Mouse (Mus musculus): ENCODE measurements at regions not wholly inside any gene's neighbourhood (a gene's known extent, or its start where the extent isn't known, plus 50 kb on each side); places are given as distances from the start of the nearest gene placed in this dataset.

DNA sequence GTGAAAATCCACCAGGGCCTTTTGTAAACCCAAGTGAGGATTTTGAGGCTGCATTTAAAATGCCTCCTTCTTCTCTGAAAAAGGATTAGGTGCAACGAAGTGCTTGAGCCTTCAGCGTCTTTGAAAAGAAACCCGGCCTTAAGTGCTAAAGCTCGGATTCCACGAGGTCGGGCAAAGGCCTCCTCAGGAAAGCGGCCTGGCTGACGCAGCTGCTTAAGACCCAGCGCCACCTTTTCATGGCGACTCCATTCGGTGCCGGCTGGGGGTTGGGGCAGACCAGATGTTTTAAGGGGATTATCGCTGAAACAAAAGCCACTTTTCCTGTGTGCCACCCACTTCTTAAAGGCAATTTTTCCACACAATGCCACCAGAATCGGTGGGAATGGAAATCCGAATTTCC, 61.6 kb upstream of the 4932438H23Rik start:
- DNase-seq: no peak

DNA sequence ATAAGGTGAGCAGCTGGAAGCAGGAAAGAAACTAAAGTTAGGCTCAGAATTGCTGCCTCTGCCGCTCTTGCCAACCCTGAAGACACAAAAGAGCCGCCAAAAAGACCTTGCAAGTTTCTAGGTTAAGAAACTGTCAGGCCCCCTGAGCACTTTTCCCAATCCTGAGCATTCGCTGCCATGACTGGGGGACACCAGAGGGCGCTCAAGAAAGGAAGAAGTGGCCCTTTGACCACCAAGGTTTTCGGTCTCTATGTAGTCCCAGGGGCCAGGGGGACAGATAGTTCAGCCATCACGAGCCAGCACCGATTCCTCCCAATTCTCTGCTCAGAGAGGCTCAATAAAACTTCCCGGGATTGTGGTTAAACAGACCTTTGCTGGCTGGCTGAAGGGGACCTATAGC, 64.6 kb upstream of the Olig2 start:
- peak; percentile 61 for DNase-seq

DNA sequence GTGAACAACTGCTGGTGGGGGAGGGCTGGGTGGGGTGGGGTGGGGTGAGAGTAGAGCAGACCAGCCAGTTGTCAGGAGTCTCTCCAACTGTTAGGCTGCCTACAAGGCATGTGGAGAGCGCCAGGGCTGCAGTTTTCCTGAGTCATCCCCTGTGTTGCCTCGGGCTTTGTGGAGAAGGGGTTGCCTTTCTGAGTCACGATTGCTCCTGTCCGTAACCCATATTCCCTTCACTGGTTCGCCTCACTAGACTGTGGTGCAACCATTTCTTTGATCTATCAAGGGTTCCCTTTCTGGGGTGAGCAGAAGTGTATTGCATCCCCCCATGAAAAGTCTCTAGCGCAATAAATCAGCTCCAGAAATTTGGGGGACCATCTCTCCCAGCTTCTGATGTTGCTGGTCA, 63.6 kb upstream of the Olig2 start:
- DNase-seq: no peak

DNA sequence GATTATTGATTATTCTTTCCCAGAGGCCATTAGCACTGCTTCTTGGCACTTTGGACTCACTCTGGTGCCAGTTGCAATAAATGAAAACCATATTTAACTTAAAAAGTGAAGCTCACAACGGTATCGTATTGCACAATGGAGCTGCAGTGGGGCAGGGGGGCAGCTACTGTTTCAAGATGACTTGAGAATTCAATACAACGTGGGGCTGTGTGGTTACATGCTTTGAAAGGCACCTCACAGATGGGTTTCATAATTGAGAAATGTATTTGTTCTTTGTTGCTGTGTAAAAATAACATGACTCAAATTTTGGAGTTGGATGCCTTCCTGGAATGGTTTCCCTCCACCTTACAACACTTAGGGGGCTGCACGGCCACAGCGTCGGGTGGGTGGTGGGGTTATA, 62.9 kb upstream of the Olig2 start:
- DNase-seq: no peak

DNA sequence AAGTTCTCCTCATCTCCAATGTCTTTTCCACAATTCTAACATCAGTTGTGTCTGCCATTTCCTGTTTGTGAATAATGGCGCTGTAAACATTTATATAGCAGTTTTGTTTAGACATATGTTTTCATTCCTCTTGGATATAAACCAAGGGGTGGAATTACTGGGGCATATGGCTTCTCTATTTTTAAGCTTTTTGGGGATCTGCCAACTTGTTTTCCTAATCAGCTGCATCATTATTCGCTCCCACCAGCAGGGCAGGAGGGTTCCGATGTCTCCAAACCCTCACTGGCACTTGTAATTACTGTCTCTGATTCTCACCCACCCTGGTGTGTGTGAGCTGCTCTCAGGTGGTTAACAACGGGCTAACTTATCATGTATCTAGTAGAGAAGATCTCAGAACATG, 59.4 kb upstream of the Olig2 start:
- no peak for DNase-seq

DNA sequence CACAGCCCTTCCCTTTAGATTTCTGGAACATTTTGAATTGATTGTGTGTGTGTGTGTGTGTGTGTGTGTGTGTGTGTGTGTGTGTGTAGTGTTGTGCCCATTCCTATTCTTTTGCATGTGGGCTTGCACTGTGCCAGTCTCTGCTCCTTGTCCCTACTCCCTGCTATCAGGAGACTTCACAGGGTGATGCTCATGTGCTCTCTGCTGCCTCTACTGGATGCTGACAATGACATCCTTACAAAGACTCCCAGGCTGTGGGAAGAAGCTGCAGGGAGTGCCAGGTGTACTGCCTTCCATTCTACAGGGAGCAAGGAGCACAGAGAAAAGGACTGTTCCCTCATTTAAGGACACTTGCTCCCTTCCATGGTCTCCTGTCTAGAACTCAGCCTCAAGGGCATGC, 58.4 kb upstream of the Olig2 start:
- DNase-seq: peak; percentile 45

DNA sequence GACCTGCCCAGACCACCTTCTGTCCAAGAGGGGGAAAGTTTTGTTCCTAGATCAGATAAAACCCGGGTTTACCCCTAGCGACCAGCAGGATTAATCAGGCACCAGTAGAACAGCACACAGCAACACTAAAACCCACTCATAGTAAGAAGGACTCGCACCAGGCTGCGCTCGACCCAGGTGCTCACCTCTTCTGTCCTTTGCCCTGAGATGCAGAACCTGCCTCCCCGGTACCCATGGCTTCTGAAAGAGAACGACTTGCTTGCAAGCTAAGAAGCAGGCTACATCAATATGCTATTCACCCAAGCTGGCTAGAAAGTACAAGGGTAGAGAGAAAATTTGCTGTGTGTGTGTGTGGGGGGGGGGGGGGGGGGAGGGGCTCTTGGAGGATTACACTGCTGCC, 56.9 kb upstream of the Olig2 start:
- no peak for DNase-seq

DNA sequence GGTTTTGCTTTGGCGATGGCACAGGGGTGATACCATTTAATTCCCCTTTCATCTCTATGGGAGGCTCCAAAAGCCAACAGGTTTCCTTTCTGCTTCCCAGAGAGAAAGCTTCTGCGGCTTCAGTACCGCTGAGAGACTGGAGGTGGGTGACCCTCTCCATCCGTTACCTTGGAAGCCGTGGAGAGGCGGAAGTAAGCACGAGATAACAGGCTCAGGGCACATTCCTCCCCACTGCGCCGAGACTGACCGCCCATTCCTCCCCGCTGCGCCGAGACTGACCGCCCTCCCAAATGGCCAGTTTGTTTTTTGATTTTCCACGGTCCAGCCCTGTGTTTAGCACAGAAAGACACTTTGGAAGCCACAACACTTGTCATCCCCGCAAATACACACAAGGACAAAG, 55.4 kb upstream of the Olig2 start:
- DNase-seq: peak; percentile 15

DNA sequence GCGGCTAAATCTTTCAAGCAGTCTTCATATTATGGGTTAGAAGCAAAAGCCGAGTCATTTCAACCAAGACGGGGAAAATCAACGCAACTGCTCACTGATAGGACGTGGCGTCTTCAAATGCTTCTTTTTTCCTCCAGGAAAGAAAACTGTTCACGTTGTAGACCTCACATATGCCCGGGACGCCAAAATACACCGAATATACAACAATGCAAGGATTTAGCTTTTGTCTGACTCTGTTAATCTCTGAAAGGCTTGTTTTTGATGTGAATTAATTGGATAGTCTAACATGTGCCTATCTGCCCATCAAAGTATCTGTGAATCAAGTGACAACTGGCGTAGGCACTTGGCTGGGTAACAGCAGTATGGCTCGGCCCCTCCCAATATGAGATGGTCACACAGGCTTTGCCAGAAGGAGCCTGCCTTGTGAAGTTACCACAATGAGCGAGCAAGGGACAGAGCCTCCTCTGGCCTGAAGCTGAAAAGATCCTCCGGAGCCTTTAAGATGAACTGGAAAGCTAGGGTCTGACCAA, 53.3 kb upstream of the Olig2 start:
- no peak for DNase-seq

DNA sequence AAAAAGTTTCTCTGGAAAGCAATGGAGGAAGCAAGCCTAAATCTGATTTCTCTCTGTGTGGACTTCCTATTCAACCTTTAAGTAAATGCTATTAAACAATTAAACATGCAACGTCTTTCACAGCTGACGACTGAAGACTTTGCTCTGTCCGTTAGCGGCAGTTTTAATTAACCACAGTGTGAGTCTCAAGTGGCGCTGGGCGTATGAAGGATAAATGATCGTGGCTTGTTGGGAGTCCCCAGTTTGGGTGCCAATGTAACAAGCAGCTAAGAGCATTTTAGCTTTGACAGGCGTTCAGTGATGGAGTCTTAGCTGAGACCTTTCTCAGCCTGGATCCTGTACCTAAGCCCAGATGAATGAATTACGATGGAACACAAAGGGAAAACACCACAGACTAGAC, 52.7 kb upstream of the Olig2 start:
- DNase-seq: no peak

DNA sequence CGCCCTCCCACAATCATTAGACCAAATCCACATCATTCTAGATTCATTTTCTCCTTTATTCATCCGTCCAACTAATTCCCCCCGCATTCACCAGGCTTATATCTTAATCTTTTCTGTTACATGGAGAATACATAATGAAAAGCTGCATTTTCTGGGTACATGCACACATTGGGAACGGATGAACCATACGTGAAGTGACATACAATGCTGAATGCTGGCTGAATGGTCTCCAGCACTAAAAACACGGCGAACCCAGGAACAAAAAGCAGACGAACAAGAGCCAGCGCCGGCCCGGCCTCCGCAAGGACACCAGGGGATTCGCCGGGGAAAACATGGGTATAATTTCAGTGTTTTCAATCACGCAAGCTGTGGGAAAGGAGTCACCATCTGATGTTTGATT, 52.0 kb upstream of the Olig2 start:
- no peak for DNase-seq

DNA sequence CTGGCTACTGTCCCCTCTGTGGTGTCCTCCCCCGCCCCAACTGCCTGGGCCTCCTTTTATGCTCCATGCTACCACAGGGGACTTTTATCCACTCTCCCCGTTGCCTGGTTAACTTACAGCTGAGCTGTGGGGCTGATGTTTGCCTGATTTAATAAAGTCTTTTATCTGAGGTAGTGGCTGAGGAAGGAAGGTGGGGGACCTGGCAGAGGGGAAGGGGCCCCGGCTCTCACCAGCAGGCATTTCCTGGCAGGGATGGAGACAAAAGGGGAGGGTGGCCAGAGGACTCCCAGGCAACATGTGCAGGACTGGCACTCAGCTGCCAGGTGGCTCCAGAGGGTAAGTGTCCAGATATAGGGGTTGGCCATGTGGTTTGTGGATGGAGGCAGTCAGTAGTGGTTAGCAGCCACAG, 51.4 kb upstream of the Olig2 start:
- no peak for DNase-seq

DNA sequence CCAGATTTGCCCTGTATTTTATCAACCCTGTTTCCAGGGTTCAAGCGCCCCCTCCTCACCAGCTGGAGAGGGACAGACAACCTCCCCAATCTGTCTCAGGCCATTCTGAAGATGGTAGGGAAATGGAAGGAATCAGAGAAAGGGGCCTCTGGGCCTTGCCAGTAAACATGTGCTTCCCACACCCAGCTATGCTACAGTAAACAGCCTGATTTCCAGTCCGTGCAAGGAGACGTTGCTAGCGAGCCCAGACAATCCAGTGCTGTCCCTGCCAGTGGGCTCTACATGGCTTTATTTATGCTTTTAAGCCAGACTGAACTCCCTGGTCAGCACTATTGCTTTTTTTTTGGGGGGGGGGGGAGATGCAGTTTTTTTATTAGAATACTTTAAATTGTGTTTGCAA, 50.9 kb upstream of the Olig2 start:
- DNase-seq: no peak
